Mouse (Mus musculus): Measurements from ENCODE around the gene Rtp3. TPM values are rescaled to one million over a fixed set of nuclear protein-coding genes. Genes with fewer than 3 reads are reported as not detected.

Rtp3 gene
- polyA plus RNA-seq, 1 experiment from 2014 or later: 6.7 TPM

DNA sequence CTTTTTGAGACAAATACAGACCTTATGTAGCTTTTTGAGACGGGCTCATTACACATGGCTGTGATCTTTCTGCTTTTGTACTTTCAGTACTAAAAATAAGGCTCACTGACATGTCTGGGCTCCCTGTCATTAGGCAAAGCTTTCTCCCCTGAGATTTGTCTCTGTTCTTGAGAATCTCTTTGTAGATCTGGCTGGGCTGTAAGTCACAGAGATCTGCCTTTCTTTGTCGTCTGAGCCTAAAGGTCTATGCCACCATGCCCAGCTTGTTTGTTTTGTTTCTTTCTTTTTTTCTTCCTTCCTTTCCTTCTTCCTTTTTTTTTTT is 24.5 kb downstream of the Rtp3 start:
- H3K9ac ChIP-seq: no peak overlapping the region
- H3K4me1 ChIP-seq: no peaks in the 10 kb centered on the region
- no peaks in the 10 kb centered on the region for H3K9me3 ChIP-seq (replicated peaks)
- H3K36me3 ChIP-seq: no peaks in the 10 kb centered on the region
- ATAC-seq: no peak
- WGBS (ENCODE audit: insufficient replicate concordance): 71% methylated on average over 2 of the region's 2 CpGs
- H3K27ac ChIP-seq: no peak overlapping the region
- no peak overlapping the region for H3K4me3 ChIP-seq
- H3K27me3 ChIP-seq (replicated peaks): no peaks in the 10 kb centered on the region
- no peak overlapping the region for H3K4me2 ChIP-seq

DNA sequence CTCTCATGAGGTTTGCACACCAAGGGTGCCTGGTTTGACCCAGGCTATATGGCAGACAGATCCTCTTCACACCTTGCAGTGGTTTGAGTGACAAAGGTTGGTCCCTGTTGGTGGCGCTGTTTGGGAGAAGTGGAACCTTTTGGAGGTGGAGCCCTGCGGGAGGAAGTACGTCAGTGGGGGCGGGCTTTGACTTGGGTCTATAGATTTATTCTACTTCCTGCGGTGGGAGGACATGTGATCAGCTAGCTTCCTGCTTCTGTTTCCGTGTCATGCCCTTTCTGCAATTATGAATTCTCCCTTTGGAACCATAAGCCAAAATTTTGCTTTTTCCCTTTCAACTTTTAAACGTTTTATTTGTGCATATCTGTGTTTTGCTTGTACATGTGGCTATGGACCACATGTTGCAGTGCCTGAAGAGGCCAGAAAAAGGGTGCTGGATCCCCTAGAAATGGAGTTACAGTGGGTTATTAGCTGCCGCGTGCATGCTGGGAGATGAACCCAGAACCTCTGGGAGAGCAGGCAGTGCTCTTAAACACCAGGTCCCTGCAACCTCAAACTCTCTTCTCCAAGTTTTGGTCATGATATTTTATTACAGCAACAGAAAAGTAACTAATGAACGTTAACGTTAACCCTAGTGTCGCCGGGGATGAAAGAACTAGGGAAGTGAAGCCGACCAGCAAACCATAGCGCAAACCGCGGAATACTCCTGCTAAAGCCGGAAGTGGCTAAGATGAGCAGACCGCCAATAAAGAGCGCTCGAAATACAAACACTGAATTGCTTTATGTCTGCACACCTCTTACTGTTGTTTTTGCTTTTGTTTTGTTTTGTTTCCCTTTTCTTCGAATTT is 25.1 kb downstream of the Rtp3 start:
- Histone ChIP-seq H3K36me3 (no peaks in the 10 kb centered on the region), H3K9ac (no peak overlapping the region), H3K4me2 (no peak overlapping the region), H3K4me1 (no peaks in the 10 kb centered on the region), H3K27ac (no peak overlapping the region), H3K9me3 (replicated peaks) (no peaks in the 10 kb centered on the region), H3K27me3 (replicated peaks) (no peaks in the 10 kb centered on the region), H3K4me3 (no peak overlapping the region)
- ATAC-seq: no peak
- 79% methylated on average over 22 of the region's 22 CpGs for WGBS (ENCODE audit: insufficient replicate concordance)

DNA sequence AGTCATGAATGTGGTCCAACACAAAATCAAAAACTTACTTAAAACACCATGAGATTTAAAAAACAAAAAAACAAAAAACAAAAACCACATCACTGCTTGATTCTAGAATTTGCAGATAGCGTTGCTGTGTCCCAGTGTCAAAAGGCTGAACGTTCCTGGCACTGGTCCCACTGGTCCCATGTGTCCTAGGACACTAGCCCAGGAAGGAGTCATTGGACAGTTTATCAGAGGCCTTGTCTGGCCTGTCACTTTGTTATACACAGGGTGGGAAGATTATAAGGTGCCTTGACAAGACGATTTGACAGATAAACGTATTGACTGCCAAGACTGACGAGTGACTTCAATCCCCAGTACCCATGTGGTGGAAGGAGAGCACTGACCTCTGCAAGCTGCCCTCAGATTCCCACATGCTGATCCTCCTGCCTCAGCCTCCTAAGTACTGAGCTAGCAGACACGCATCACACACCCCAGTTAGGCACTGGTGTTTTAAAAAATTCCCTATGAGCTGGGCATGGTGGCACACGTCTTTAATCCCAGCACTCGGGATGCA is 26.7 kb downstream of the Rtp3 start:
- Histone ChIP-seq H3K9me3 (replicated peaks) (no peaks in the 10 kb centered on the region), H3K4me3 (no peak overlapping the region), H3K4me2 (no peak overlapping the region), H3K36me3 (no peaks in the 10 kb centered on the region), H3K27me3 (replicated peaks) (no peaks in the 10 kb centered on the region), H3K9ac (no peak overlapping the region), H3K27ac (no peak overlapping the region), H3K4me1 (no peaks in the 10 kb centered on the region)
- ATAC-seq: no peak
- WGBS (ENCODE audit: insufficient replicate concordance): 68% methylated on average over 8 of the region's 8 CpGs

DNA sequence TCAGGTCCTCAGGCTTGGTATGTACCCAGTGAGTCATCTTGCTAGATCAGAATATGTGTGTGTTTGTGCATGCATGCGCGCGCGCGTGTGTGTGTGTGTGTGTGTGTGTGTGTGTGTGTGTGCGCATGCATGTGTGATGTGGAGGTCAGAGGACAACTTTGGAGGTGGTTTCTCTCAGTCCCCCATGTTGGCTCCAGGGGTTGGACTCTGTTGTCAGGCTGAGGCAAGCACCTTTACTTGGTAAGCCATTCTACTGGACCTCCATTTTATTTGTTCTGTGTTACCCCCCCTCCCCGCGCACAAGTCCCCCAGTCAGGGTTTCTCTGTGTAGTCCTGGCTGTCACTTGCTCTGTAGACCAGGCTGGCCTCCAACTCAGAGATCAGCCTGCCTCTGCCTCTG is 29.0 kb downstream of the Rtp3 start:
- no peak for ATAC-seq
- Histone ChIP-seq H3K4me1 (no peaks in the 10 kb centered on the region), H3K9ac (no peak overlapping the region), H3K4me3 (no peak overlapping the region), H3K36me3 (no peaks in the 10 kb centered on the region), H3K9me3 (replicated peaks) (no peaks in the 10 kb centered on the region), H3K27me3 (replicated peaks) (no peaks in the 10 kb centered on the region), H3K4me2 (no peak overlapping the region), H3K27ac (no peak overlapping the region)
- 91% methylated on average over 8 of the region's 8 CpGs for WGBS (ENCODE audit: insufficient replicate concordance)

DNA sequence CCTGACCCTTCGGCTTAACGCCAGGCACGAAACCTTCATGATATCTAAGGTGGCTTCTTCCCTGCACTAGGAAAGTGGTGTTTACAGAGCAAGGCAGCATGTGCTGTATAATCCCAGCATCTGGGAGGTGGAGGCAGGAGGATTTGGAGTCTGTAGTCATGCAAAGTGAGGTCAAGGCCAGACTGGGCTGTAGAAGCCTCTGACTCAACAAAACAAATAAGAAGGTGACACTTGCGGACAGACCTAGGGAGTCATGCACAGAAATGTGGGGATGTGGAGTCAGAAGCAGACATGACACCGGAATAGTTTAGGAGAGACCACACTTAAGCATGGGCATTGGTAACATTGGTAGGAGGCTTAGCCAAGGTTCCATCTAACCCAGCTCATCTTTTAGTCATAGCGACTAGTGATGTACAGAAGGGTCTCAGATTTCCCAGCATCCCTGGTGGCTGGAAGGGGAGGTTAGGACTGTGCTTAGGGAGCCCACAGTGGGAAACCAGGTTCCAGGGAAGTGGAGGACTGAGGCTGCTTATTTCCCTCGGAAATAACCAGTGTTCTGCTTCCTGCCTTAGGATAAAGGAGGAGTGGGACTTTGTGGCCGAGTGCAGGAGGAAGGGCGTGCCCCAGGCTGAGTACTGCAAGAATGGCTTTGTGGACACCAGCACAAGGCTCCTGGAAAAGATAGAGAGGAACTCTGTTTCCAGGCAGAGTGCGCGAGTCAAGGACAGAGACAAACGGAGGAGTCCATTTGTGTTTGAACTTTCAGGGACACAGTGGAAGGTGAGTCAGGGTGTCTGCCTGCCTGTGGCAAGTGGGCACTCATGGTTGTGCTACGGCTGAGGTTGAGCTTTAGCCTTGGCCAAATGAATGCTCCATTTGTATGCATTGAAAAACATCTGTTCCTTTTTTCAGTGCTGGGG is 29.9 kb downstream of the Rtp3 start:
- Histone ChIP-seq H3K27ac (no peak overlapping the region), H3K36me3 (no peaks in the 10 kb centered on the region), H3K4me2 (no peak overlapping the region), H3K27me3 (replicated peaks) (peaks cover 6% of the 10 kb centered on the region), H3K4me3 (no peak overlapping the region), H3K9me3 (replicated peaks) (no peaks in the 10 kb centered on the region), H3K9ac (no peak overlapping the region), H3K4me1 (no peaks in the 10 kb centered on the region)
- no peak for ATAC-seq
- WGBS (ENCODE audit: insufficient replicate concordance): 68% methylated on average over 13 of the region's 13 CpGs

DNA sequence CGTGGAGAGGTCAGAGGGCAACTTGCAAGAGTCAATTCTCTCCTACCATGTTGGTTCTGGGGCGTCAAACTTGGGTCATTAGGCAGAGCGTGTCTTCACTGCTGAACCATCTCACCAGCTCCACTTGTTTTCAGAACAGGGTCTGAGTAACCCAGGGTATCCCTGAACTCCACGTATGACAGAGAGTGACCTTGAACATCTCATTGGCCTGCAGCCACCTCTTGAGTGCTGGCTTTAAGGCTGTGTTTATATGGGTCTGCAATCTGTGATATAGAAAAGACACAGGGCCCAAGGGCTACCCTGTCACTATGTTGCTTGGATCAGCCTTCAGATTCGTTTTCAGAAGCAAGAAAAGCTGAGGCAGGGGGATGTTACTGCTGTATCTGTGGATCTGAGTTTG is 30.7 kb downstream of the Rtp3 start:
- Histone ChIP-seq H3K9ac (no peak overlapping the region), H3K27ac (no peak overlapping the region), H3K27me3 (replicated peaks) (peaks cover 14% of the 10 kb centered on the region), H3K4me3 (no peak overlapping the region), H3K36me3 (no peaks in the 10 kb centered on the region), H3K9me3 (replicated peaks) (no peaks in the 10 kb centered on the region), H3K4me2 (no peak overlapping the region), H3K4me1 (no peaks in the 10 kb centered on the region)
- 63% methylated on average over 5 of the region's 5 CpGs for WGBS (ENCODE audit: insufficient replicate concordance)
- ATAC-seq: no peak

DNA sequence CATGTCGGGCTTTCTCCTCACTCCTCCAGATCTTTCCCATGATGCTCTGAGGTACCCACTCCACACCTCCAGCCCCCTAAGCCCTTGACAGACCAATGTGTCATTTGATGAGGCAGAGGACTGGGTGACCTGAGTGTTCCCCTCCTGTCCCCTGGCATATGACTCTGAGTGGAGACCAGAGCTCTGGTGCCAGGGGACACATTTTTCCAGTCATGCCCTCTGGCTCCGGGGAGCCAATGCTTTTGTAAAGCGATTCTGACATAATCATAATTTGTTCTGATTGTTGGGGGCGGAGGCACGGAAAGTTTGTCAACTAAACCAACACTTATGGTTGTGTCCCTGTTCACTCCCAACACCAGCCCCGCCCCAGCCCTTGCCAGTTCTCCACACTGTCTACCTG is 34.4 kb downstream of the Rtp3 start:
- Histone ChIP-seq H3K4me1 (peaks cover 11% of the 10 kb centered on the region), H3K4me2 (no peak overlapping the region), H3K36me3 (no peaks in the 10 kb centered on the region), H3K4me3 (no peak overlapping the region), H3K9ac (no peak overlapping the region), H3K27ac (no peak overlapping the region), H3K27me3 (replicated peaks) (peaks cover 27% of the 10 kb centered on the region), H3K9me3 (replicated peaks) (no peaks in the 10 kb centered on the region)
- WGBS (ENCODE audit: insufficient replicate concordance): 69% methylated on average over 6 of the region's 6 CpGs
- ATAC-seq: no peak

DNA sequence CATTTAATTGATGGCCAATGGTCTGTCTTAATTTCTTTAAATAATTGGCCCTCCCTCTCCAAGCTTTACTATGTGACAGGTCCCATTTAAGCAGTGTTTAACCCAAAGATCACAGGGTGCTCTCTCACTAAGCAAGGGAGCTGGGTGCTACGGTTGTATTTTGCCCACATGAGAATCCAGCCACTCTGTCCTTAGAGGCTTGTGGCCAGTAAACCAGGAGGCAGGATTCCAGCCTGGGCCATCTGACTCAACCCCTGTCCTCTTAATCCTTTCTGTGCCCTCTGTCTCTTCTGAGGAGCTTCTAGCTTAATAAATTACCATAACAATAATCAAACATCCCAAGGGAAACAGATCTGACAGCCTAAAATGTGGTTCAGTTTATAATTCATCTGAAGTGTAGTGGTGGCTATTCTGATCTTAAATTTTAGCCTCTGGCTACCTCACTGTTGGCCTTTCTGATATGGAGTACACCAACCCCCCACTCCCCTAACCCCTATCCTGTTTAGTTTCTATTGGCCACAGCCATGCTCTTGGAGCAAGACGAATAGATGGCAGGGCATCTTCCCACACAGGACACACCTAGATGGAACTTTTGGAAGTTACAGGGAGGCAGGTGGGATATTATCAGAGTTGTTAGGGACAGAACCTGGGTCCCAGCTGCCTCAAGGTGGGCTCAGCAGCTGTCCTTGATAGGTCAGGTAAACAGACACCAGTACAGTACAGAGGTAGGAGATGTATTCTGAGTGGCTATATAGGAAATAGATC is 35.5 kb downstream of the Rtp3 start:
- no peak overlapping the region for H3K4me2 ChIP-seq
- H3K27ac ChIP-seq: no peak overlapping the region
- no peak for ATAC-seq
- H3K4me3 ChIP-seq: no peak overlapping the region
- 40% methylated on average over 2 of the region's 2 CpGs for WGBS (ENCODE audit: insufficient replicate concordance)
- no peak overlapping the region for H3K9ac ChIP-seq
- H3K27me3 ChIP-seq (replicated peaks): peaks cover 27% of the 10 kb centered on the region
- no peaks in the 10 kb centered on the region for H3K9me3 ChIP-seq (replicated peaks)
- H3K36me3 ChIP-seq: no peaks in the 10 kb centered on the region
- peaks cover 11% of the 10 kb centered on the region for H3K4me1 ChIP-seq

DNA sequence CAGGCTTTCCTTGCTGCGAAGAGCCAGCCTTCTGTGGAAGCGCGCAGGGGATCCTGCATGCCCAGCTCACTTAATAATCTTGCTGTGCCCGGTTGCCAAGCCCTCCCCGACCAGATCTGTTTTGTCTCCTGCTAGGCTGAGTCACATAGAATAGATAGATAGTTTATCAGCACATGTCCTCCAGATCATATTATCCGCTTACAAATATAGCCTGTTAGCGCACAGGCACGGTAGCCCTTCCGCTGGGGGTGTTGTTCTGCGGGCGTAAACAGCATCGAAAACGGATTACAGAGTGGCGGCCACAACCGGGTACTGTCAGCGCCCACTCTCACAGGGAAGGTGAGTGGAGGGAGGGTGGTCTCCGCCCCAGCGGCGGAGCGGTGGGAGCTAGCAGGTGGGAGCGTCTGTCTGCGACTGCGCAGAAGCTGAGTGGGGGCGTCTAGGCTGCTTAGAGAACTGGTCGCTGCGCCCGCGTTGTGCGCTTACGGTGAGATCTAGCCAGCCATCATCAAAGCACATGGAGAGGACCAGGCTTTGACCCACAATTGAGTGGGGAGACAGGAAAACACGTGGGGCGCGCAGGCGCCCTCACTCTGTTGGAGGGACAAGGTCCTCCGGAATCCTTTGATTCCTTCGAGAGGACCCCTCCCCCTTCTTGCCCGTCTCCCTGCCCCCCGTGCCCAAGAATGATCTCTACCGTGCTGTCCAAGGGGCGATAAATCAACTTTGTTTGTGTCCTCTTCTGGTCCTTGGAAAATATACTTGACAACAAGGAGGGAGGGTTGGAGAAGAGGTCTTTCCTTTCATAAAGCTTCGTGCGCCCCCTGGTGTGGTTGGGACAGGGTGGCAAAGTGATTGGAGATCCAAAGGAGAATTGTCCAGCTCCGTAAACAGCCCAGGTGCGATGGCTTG is 36.6 kb downstream of the Rtp3 start:
- Histone ChIP-seq H3K36me3 (no peaks in the 10 kb centered on the region), H3K9me3 (replicated peaks) (no peaks in the 10 kb centered on the region), H3K4me3 (peak overlapping the region; percentile 55), H3K4me2 (peak overlapping the region; percentile 76), H3K27ac (no peak overlapping the region), H3K27me3 (replicated peaks) (peaks cover 27% of the 10 kb centered on the region), H3K9ac (peak overlapping the region; percentile 44), H3K4me1 (peaks cover 18% of the 10 kb centered on the region)
- WGBS (ENCODE audit: insufficient replicate concordance): 2% methylated on average over 44 of the region's 44 CpGs
- ATAC-seq: peak; percentile 44

DNA sequence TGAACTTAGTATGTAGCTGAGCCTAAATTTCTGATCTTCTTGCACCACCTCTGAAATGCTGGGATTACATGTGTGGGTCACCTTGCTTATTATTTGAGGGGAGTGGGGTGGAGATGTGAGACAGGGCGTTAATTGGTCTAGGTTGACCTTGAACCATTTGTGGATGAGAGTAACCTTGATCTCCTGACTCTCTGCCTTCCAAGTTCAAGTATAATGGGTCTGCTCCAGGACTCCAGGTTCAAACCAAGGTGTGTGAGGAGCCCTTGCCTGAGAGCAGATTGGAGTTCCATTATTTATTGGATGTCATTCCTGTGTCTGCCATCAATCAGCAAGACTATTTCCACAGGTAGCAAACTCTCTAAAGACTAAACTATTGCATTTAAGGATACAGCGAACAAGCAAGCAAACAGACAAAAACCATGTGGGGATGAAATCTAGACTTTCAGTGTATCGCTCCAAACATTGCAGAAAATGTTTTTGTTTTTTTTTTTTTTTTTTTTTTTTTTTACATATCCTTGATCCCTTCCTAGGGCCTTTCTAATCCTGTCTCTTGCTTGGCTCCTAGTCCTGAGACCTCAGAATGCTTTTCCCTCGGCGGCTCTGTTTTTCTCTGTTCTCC is 37.3 kb downstream of the Rtp3 start:
- no peak overlapping the region for H3K27ac ChIP-seq
- 32% methylated on average over 5 of the region's 5 CpGs for WGBS (ENCODE audit: insufficient replicate concordance)
- ATAC-seq: no peak
- peak overlapping the region; percentile 76 for H3K4me2 ChIP-seq
- no peaks in the 10 kb centered on the region for H3K36me3 ChIP-seq
- H3K4me3 ChIP-seq: peak overlapping the region; percentile 55
- no peaks in the 10 kb centered on the region for H3K9me3 ChIP-seq (replicated peaks)
- peaks cover 24% of the 10 kb centered on the region for H3K4me1 ChIP-seq
- H3K27me3 ChIP-seq (replicated peaks): peaks cover 28% of the 10 kb centered on the region
- no peak overlapping the region for H3K9ac ChIP-seq

DNA sequence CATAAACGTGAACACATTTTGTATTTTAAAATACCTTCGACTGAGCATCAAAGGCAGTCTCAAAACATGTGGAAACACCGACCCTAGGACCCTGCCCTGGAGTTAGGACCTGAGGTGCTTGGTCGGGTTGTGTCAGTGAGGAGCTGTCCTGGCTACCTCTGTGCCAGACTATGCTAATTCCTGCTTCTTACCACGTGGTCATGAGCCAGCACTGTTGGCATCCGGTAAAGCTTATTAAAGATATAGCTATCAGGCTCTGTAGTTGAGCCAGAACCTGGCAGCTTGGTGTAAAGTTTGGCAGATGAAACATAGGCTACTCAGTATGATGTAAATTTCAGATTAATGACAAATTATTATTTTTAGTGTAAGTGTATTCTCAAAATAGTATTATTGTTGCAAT is 38.0 kb downstream of the Rtp3 start:
- H3K4me3 ChIP-seq: no peak overlapping the region
- no peak overlapping the region for H3K4me2 ChIP-seq
- H3K4me1 ChIP-seq: peaks cover 28% of the 10 kb centered on the region
- H3K36me3 ChIP-seq: no peaks in the 10 kb centered on the region
- H3K27ac ChIP-seq: no peak overlapping the region
- no peak overlapping the region for H3K9ac ChIP-seq
- peaks cover 35% of the 10 kb centered on the region for H3K27me3 ChIP-seq (replicated peaks)
- 30% methylated on average over 6 of the region's 6 CpGs for WGBS (ENCODE audit: insufficient replicate concordance)
- H3K9me3 ChIP-seq (replicated peaks): no peaks in the 10 kb centered on the region
- no peak for ATAC-seq
